Comparison of ENCODE assay signal across 23 mouse cellular contexts in genomic region chr14:75646060-75646459, GRCm38 (mm10). TPM values are rescaled to one million over a fixed set of nuclear protein-coding genes. Genes with fewer than 3 reads are reported as not detected.
DNase-seq lines count a peak whose midpoint lies in the region; ATAC-seq lines count a peak whose summit lies in the region.
"Had no signal": no experiment of that assay in that cellular context is flagged by ENCODE, and none has a peak within 500 bp of the region (broad histone marks: within the 10 kb centered on the region; RNA-seq: fewer than 3 reads in every experiment).

No protein-coding gene starts in this region.

- peaks cover 11% of the 10 kb centered on the region for H3K4me1 ChIP-seq in kidney, embryonic 16.5 days (ENCODE audit: insufficient read depth, low read length)
- H3K4me1 ChIP-seq in midbrain, embryonic 15.5 days: peaks cover 10% of the 10 kb centered on the region
- peaks cover 10% of the 10 kb centered on the region for H3K4me1 ChIP-seq in midbrain, embryonic 14.5 days (ENCODE audit: control insufficient read depth, insufficient read depth, low read length)
- no peaks in the 10 kb centered on the region for H3K4me1 ChIP-seq in neural tube, embryonic 14.5 days (ENCODE audit: control insufficient read depth, insufficient read depth, low read length)
- H3K4me1 ChIP-seq: heart, embryonic 13.5 days had no signal

- H3K4me3 ChIP-seq in kidney, embryonic 16.5 days (ENCODE audit: low read length): no peak overlapping the region
- no peak overlapping the region for H3K4me3 ChIP-seq in midbrain, embryonic 15.5 days
- no peak overlapping the region for H3K4me3 ChIP-seq in midbrain, embryonic 14.5 days (replicated peaks; ENCODE audit: low read depth, low read length)
- H3K4me3 ChIP-seq in neural tube, embryonic 14.5 days (ENCODE audit: low read depth, low read length): no peak overlapping the region
- H3K4me3 ChIP-seq: gastrocnemius, adult 2 months; heart, embryonic 13.5 days; hindbrain, embryonic 15.5 days; midbrain, embryonic 12.5 days had no signal

- WGBS in kidney, embryonic 16.5 days: 36% methylated on average over 9 of the region's 9 CpGs
- 70% methylated on average over 9 of the region's 9 CpGs for WGBS in midbrain, embryonic 15.5 days
- WGBS in midbrain, embryonic 14.5 days: 70% methylated on average over 9 of the region's 9 CpGs
- 36% methylated on average over 9 of the region's 9 CpGs for WGBS in neural tube, embryonic 14.5 days

- peak overlapping the region; percentile 27; the same call in 1 of the 2 replicates for H3K4me2 ChIP-seq in kidney, embryonic 16.5 days (replicated peaks; ENCODE audit: low read depth, low read length)
- no peak overlapping the region for H3K4me2 ChIP-seq in midbrain, embryonic 15.5 days
- H3K4me2 ChIP-seq in midbrain, embryonic 14.5 days (ENCODE audit: low read length): no peak overlapping the region
- no peak overlapping the region for H3K4me2 ChIP-seq in neural tube, embryonic 14.5 days (ENCODE audit: low read depth, low read length)
- H3K4me2 ChIP-seq: heart, embryonic 13.5 days; hindbrain, embryonic 15.5 days; midbrain, embryonic 12.5 days had no signal

- 0 out of 2 replicates have a peak, but pooled peaks cover 3% of the 10 kb centered on the region for H3K9me3 ChIP-seq in kidney, embryonic 16.5 days (ENCODE audit: low read length)
- H3K9me3 ChIP-seq in midbrain, embryonic 15.5 days: no peaks in the 10 kb centered on the region
- no peaks in the 10 kb centered on the region for H3K9me3 ChIP-seq in midbrain, embryonic 14.5 days (ENCODE audit: control insufficient read depth, low read length)
- H3K9me3 ChIP-seq in neural tube, embryonic 14.5 days (ENCODE audit: control insufficient read depth, low read length): no peaks in the 10 kb centered on the region
- H3K9me3 ChIP-seq: heart, embryonic 13.5 days; hindbrain, embryonic 15.5 days; midbrain, embryonic 12.5 days had no signal

- DNase-seq in embryo, embryonic 11 days: peak; percentile 15
- no peak for DNase-seq in embryo, embryonic 10.5 days (ENCODE audit: low spot score)
- DNase-seq in kidney, adult 11 months: no peak
- no peak for DNase-seq in midbrain, embryonic 14.5 days
- DNase-seq: cerebellum, adult 2 months; gastrocnemius, adult 2 months; heart, adult 11 months; liver; thymus, postnatal 14 days had no signal

- ATAC-seq in kidney, embryonic 16.5 days (ENCODE audit: low FRiP score, low TSS enrichment): 0 out of 2 replicates have a peak, but pooled peaks have one; percentile 49
- ATAC-seq in midbrain, embryonic 15.5 days (replicated peaks): 0 out of 2 replicates have a peak, but pooled peaks have one; percentile 18
- ATAC-seq in midbrain, embryonic 14.5 days (ENCODE audit: low FRiP score, low TSS enrichment): no peak
- peak; percentile 58; the same call in 1 of the 2 replicates for ATAC-seq in neural tube, embryonic 14.5 days (ENCODE audit: low read depth)
- ATAC-seq in megakaryocyte, adult 5-6 weeks (ENCODE audit: poor library complexity, severe bottlenecking): no peak
- ATAC-seq: intestine, embryonic 16.5 days had no signal

- no peaks in the 10 kb centered on the region for H3K36me3 ChIP-seq in kidney, embryonic 16.5 days (ENCODE audit: insufficient read depth, low read length)
- no peaks in the 10 kb centered on the region for H3K36me3 ChIP-seq in midbrain, embryonic 15.5 days (replicated peaks)
- no peaks in the 10 kb centered on the region for H3K36me3 ChIP-seq in midbrain, embryonic 14.5 days (ENCODE audit: control insufficient read depth, insufficient read depth, low read length)
- no peaks in the 10 kb centered on the region for H3K36me3 ChIP-seq in neural tube, embryonic 14.5 days (ENCODE audit: control insufficient read depth, insufficient read depth, low read length)
- H3K36me3 ChIP-seq: heart, embryonic 13.5 days; hindbrain, embryonic 15.5 days; midbrain, embryonic 12.5 days had no signal

- no peak overlapping the region for H3K27ac ChIP-seq in kidney, embryonic 16.5 days (ENCODE audit: low read length)
- H3K27ac ChIP-seq in midbrain, embryonic 15.5 days: peak overlapping the region; percentile 23; the same call in 1 of the 2 replicates
- no peak overlapping the region for H3K27ac ChIP-seq in midbrain, embryonic 14.5 days (replicated peaks; ENCODE audit: low read depth, low read length)
- no peak overlapping the region for H3K27ac ChIP-seq in neural tube, embryonic 14.5 days (ENCODE audit: low read depth, low read length)
- H3K27ac ChIP-seq: gastrocnemius, adult 2 months; heart, embryonic 13.5 days; hindbrain, embryonic 15.5 days; macrophage; midbrain, embryonic 12.5 days had no signal

- no peak overlapping the region for H3K9ac ChIP-seq in kidney, embryonic 16.5 days (replicated peaks; ENCODE audit: low read length)
- H3K9ac ChIP-seq in midbrain, embryonic 15.5 days: no peak overlapping the region
- no peak overlapping the region for H3K9ac ChIP-seq in midbrain, embryonic 14.5 days (replicated peaks; ENCODE audit: low read length)
- H3K9ac ChIP-seq in neural tube, embryonic 14.5 days (replicated peaks; ENCODE audit: low read depth, low read length): no peak overlapping the region
- H3K9ac ChIP-seq: heart, embryonic 13.5 days; hindbrain, embryonic 15.5 days; midbrain, embryonic 12.5 days had no signal

- no peaks in the 10 kb centered on the region for H3K27me3 ChIP-seq in kidney, embryonic 16.5 days (ENCODE audit: insufficient read depth, low read length)
- no peaks in the 10 kb centered on the region for H3K27me3 ChIP-seq in midbrain, embryonic 15.5 days (replicated peaks)
- no peaks in the 10 kb centered on the region for H3K27me3 ChIP-seq in midbrain, embryonic 14.5 days (ENCODE audit: control insufficient read depth, insufficient read depth, low read length)
- no peaks in the 10 kb centered on the region for H3K27me3 ChIP-seq in neural tube, embryonic 14.5 days (ENCODE audit: control insufficient read depth, insufficient read depth, low read length)
- H3K27me3 ChIP-seq: heart, embryonic 13.5 days; hindbrain, embryonic 15.5 days; midbrain, embryonic 12.5 days had no signal

RNA-seq across cellular contexts. Expression of gene Erich6b, which starts 4.0 kb away (rescaled TPM):
- 0.21 and 0.25 TPM in 2 replicates for polyA plus RNA-seq in kidney, embryonic 16.5 days (2015; fragmentation: Nextera tagmentation; extraction: Ambion mirVana)
- polyA plus RNA-seq in midbrain, embryonic 15.5 days (2015; fragmentation: Nextera tagmentation; extraction: Ambion mirVana): not detected in 2 replicates
- not detected in 2 replicates for polyA plus RNA-seq in midbrain, embryonic 14.5 days (2014; fragmentation: Nextera tagmentation; extraction: Ambion mirVana)
- polyA plus RNA-seq in neural tube, embryonic 14.5 days (2014; fragmentation: Nextera tagmentation; extraction: Ambion mirVana): not detected in 2 replicates
- not detected in 2 replicates for total RNA-seq in megakaryocyte, adult 5-6 weeks (2015)
- total RNA-seq in megakaryocyte, adult 5-6 weeks (2017): not detected in 2 replicates
- total RNA-seq: adrenal gland, adult 2 months; gastrocnemius, adult 2 months; heart, postnatal 25 days; layer of hippocampus, postnatal 14 days had no signal
- polyA plus RNA-seq: adrenal gland, adult 2 months; cerebellum, adult 2 months; forebrain, embryonic 11.5 days; heart, embryonic 13.5 days; hindbrain, embryonic 15.5 days; intestine, embryonic 16.5 days; liver, embryonic 16.5 days; macrophage; midbrain, embryonic 12.5 days had no signal

RNA-seq across cellular contexts. Expression of gene Spert, which starts 53.1 kb away (rescaled TPM):
- not detected in 2 replicates for polyA plus RNA-seq in kidney, embryonic 16.5 days (2015; fragmentation: Nextera tagmentation; extraction: Ambion mirVana)
- polyA plus RNA-seq in midbrain, embryonic 15.5 days (2015; fragmentation: Nextera tagmentation; extraction: Ambion mirVana): not detected in 2 replicates
- not detected in 2 replicates for polyA plus RNA-seq in midbrain, embryonic 14.5 days (2014; fragmentation: Nextera tagmentation; extraction: Ambion mirVana)
- polyA plus RNA-seq in neural tube, embryonic 14.5 days (2014; fragmentation: Nextera tagmentation; extraction: Ambion mirVana): not detected in 2 replicates
- not detected in 2 replicates for total RNA-seq in megakaryocyte, adult 5-6 weeks (2015)
- total RNA-seq in megakaryocyte, adult 5-6 weeks (2017): not detected in 2 replicates
- total RNA-seq: adrenal gland, adult 2 months; gastrocnemius, adult 2 months; heart, postnatal 25 days; layer of hippocampus, postnatal 14 days had no signal
- polyA plus RNA-seq: adrenal gland, adult 2 months; cerebellum, adult 2 months; forebrain, embryonic 11.5 days; heart, embryonic 13.5 days; hindbrain, embryonic 15.5 days; intestine, embryonic 16.5 days; liver, embryonic 16.5 days; macrophage; midbrain, embryonic 12.5 days had no signal

Comparison
In these comparisons a context has a peak if more than half of its experiments do, and no peak if none do; other contexts are left out.
1. ATAC-seq: peak in kidney, embryonic 16.5 days (single experiment), midbrain, embryonic 15.5 days (single experiment) and neural tube, embryonic 14.5 days (single experiment); none in midbrain, embryonic 14.5 days (single experiment) and megakaryocyte, adult 5-6 weeks (single experiment).